Mouse (Mus musculus): ENCODE data around the gene Slfn2. TPM values are rescaled to one million over a fixed set of nuclear protein-coding genes. Genes with fewer than 3 reads are reported as not detected.

The Slfn2 gene
- 634 TPM for polyA plus RNA-seq (2017; shearing (Covaris generic))

GRCm38 (mm10) chr11:83064946-83065345, at the start of gene Slfn2:
Slfn2 (plus strand) TSS chr11:83065112.

GRCm38 (mm10) chr11:83020621-83021020, 44.3 kb upstream of the Slfn2 start, which contains the start of gene Slfn8:
Slfn8 (minus strand) TSS chr11:83020810.

GRCm38 (mm10) chr11:83116597-83117227, 51.8 kb downstream of the Slfn2 start, which contains the start of gene Slfn1:
Slfn1 (plus strand) TSS chr11:83116849.

Other genes with a start within 250 kb of the Slfn2 start
- gene Rffl, start 193.9 kb upstream of the Slfn2 start, polyA plus RNA-seq (2017; shearing (Covaris generic)): 19.1 TPM
- 14.7 TPM for gene Rad51d, start 174.5 kb upstream of the Slfn2 start, polyA plus RNA-seq (2017; shearing (Covaris generic))
- not detected for gene Fndc8, start 173.0 kb upstream of the Slfn2 start, polyA plus RNA-seq (2017; shearing (Covaris generic))
- gene Nle1, start 156.7 kb upstream of the Slfn2 start, polyA plus RNA-seq (2017; shearing (Covaris generic)): 23.6 TPM
- not detected for gene Unc45b, start 154.6 kb upstream of the Slfn2 start, polyA plus RNA-seq (2017; shearing (Covaris generic))
- 14.2 TPM for gene Slfn5, start 113.8 kb upstream of the Slfn2 start, polyA plus RNA-seq (2017; shearing (Covaris generic))
- 2.6 TPM for gene Slfn9, start 73.3 kb upstream of the Slfn2 start, polyA plus RNA-seq (2017; shearing (Covaris generic))
- 28.8 TPM for gene Slfn8, start 44.3 kb upstream of the Slfn2 start, polyA plus RNA-seq (2017; shearing (Covaris generic))
- 98.9 TPM for gene Slfn1, start 51.7 kb downstream of the Slfn2 start, polyA plus RNA-seq (2017; shearing (Covaris generic))
- gene Slfn4, start 110.1 kb downstream of the Slfn2 start, polyA plus RNA-seq (2017; shearing (Covaris generic)): 0.30 TPM
- 2.0 TPM for gene Slfn3, start 126.2 kb downstream of the Slfn2 start, polyA plus RNA-seq (2017; shearing (Covaris generic))
- gene Slfn14, start 221.6 kb downstream of the Slfn2 start, polyA plus RNA-seq (2017; shearing (Covaris generic)): not detected
- 53.1 TPM for gene Ap2b1, start 233.9 kb downstream of the Slfn2 start, polyA plus RNA-seq (2017; shearing (Covaris generic))
- gene Pex12, start 237.5 kb downstream of the Slfn2 start, polyA plus RNA-seq (2017; shearing (Covaris generic)): 6.8 TPM